Mouse (Mus musculus) embryonic facial prominence, embryonic 12.5 days (tissue): ENCODE measurements around the gene Klf5. TPM values are rescaled to one million over a fixed set of nuclear protein-coding genes. Genes with fewer than 3 reads are reported as not detected.
A peak's percentile ranks its signal among the peaks of the same experiment; 100 is the strongest.

Experiments
- ATAC-seq: fragments of 200-750 bp; cut with Nextera tagmentation; 2 replicates; pipeline ENCODE4 v1.8.0; 2017; ENCODE audit not compliant: insufficient number of reproducible peaks, insufficient read depth, low FRiP score, low TSS enrichment
- H3K27ac ChIP-seq: fragments of 300-500 bp; sonication (generic); 2 replicates; pipeline ENCODE4 v1.5.1; 2016; ENCODE audit warnings: mild to moderate bottlenecking
- H3K27me3 ChIP-seq: fragments of 300-500 bp; sonication (generic); 2 replicates; pipeline ENCODE4 v1.6.1; 2016; ENCODE audit warnings: mild to moderate bottlenecking, moderate library complexity
- H3K36me3 ChIP-seq: fragments of 300-500 bp; sonication (generic); 2 replicates; pipeline ENCODE4 v1.6.1; 2016; ENCODE audit warnings: mild to moderate bottlenecking
- H3K4me1 ChIP-seq: fragments of 300-500 bp; sonication (generic); 2 replicates; pipeline ENCODE4 v1.6.1; 2016
- H3K4me2 ChIP-seq: fragments of 300-500 bp; sonication (generic); replicated peaks from 2 replicates; pipeline ENCODE4 v1.6.1; 2016; ENCODE audit warnings: mild to moderate bottlenecking, moderate library complexity
- H3K4me3 ChIP-seq: fragments of 300-500 bp; sonication (generic); 2 replicates; pipeline ENCODE4 v1.5.1; 2016; ENCODE audit warnings: mild to moderate bottlenecking
- H3K9ac ChIP-seq: fragments of 300-500 bp; sonication (generic); 2 replicates; pipeline ENCODE4 v1.6.1; 2016; ENCODE audit warnings: mild to moderate bottlenecking, moderate library complexity
- H3K9me3 ChIP-seq: fragments of 300-500 bp; sonication (generic); 2 replicates; pipeline ENCODE4 v1.6.1; 2016; ENCODE audit warnings: mild to moderate bottlenecking, moderate library complexity
- WGBS: fragments of 180-500 bp; shearing (Covaris S2); methylation state at CpG from one replicate; pipeline ENCODE4 v1.1.7; 2016; 5-methylcytosine and 5-hydroxymethylcytosine counted together
- polyA plus RNA-seq: library from polyadenylated mRNA; unstranded; fragments of >200 nt; fragmentation: Nextera tagmentation; extraction: Ambion mirVana; gene quantifications from 2 replicates; pipeline ENCODE4 v1.2.1, GENCODE M21; 2016

Klf5 gene
- polyA plus RNA-seq, 1 experiment from 2014 or later, result 8.6 TPM

GRCm38 (mm10) chr14:99313062-99313461 is 14.6 kb downstream of the Klf5 start:
- Histone ChIP-seq H3K27me3 (no peaks in the 10 kb centered on the region), H3K36me3 (no peaks in the 10 kb centered on the region), H3K27ac (no peak overlapping the region), H3K9ac (no peak overlapping the region), H3K4me2 (no peak overlapping the region), H3K4me1 (no peaks in the 10 kb centered on the region), H3K9me3 (no peaks in the 10 kb centered on the region), H3K4me3 (no peak overlapping the region)
- WGBS, result 84% methylated on average over 24 of the region's 24 CpGs
- ATAC-seq, result no peak

GRCm38 (mm10) chr14:99316275-99316674 is 17.8 kb downstream of the Klf5 start:
- Histone ChIP-seq H3K27ac (no peak overlapping the region), H3K4me2 (no peak overlapping the region), H3K9ac (no peak overlapping the region), H3K9me3 (no peaks in the 10 kb centered on the region), H3K4me1 (no peaks in the 10 kb centered on the region), H3K27me3 (no peaks in the 10 kb centered on the region), H3K4me3 (no peak overlapping the region), H3K36me3 (no peaks in the 10 kb centered on the region)
- ATAC-seq, result no peak
- WGBS, result 92% methylated on average over 4 of the region's 4 CpGs

GRCm38 (mm10) chr14:99320736-99321135 is 22.2 kb downstream of the Klf5 start:
- no peak overlapping the region for H3K4me3 ChIP-seq
- 77% methylated on average over 5 of the region's 5 CpGs for WGBS

GRCm38 (mm10) chr14:99323376-99323775 is 24.9 kb downstream of the Klf5 start:
- no peak overlapping the region for H3K27ac ChIP-seq
- ATAC-seq, result no peak
- WGBS, result 89% methylated on average over 10 of the region's 10 CpGs
- no peaks in the 10 kb centered on the region for H3K9me3 ChIP-seq
- H3K36me3 ChIP-seq, result no peaks in the 10 kb centered on the region
- H3K4me1 ChIP-seq, result no peaks in the 10 kb centered on the region
- H3K27me3 ChIP-seq, result no peaks in the 10 kb centered on the region
- no peak overlapping the region for H3K4me2 ChIP-seq
- H3K4me3 ChIP-seq, result no peak overlapping the region
- H3K9ac ChIP-seq, result no peak overlapping the region

More at GRCm38 (mm10) chr14:99320736-99321135, 22.2 kb downstream of the Klf5 start:
- no peak overlapping the region for H3K27ac ChIP-seq
- H3K4me1 ChIP-seq, result no peaks in the 10 kb centered on the region
- no peak for ATAC-seq
- H3K9me3 ChIP-seq, result no peaks in the 10 kb centered on the region
- H3K4me2 ChIP-seq, result no peak overlapping the region
- H3K36me3 ChIP-seq, result no peaks in the 10 kb centered on the region
- H3K9ac ChIP-seq, result no peak overlapping the region
- no peaks in the 10 kb centered on the region for H3K27me3 ChIP-seq

GRCm38 (mm10) chr14:99324523-99324922 is 26.0 kb downstream of the Klf5 start:
- H3K4me3 ChIP-seq, result no peak overlapping the region
- WGBS, result 75% methylated on average over 4 of the region's 4 CpGs
- H3K36me3 ChIP-seq, result no peaks in the 10 kb centered on the region

GRCm38 (mm10) chr14:99325597-99326472 is 27.3 kb downstream of the Klf5 start:
- Histone ChIP-seq H3K4me1 (no peaks in the 10 kb centered on the region), H3K9me3 (no peaks in the 10 kb centered on the region), H3K27ac (no peak overlapping the region), H3K4me3 (no peak overlapping the region), H3K9ac (no peak overlapping the region), H3K36me3 (no peaks in the 10 kb centered on the region), H3K27me3 (no peaks in the 10 kb centered on the region), H3K4me2 (no peak overlapping the region)
- no peak for ATAC-seq
- WGBS, result 84% methylated on average over 12 of the region's 12 CpGs

More at GRCm38 (mm10) chr14:99324523-99324922, 26.0 kb downstream of the Klf5 start:
- no peaks in the 10 kb centered on the region for H3K27me3 ChIP-seq
- H3K9me3 ChIP-seq, result no peaks in the 10 kb centered on the region
- H3K27ac ChIP-seq, result no peak overlapping the region
- ATAC-seq, result no peak
- no peak overlapping the region for H3K9ac ChIP-seq
- no peak overlapping the region for H3K4me2 ChIP-seq
- H3K4me1 ChIP-seq, result no peaks in the 10 kb centered on the region

GRCm38 (mm10) chr14:99336598-99336997 is 38.1 kb downstream of the Klf5 start:
- H3K9ac ChIP-seq, result no peak overlapping the region
- H3K27ac ChIP-seq, result no peak overlapping the region
- ATAC-seq, result no peak
- H3K27me3 ChIP-seq, result no peaks in the 10 kb centered on the region
- 82% methylated on average over 3 of the region's 3 CpGs for WGBS
- no peak overlapping the region for H3K4me3 ChIP-seq
- H3K9me3 ChIP-seq, result no peaks in the 10 kb centered on the region
- no peak overlapping the region for H3K4me2 ChIP-seq
- H3K36me3 ChIP-seq, result no peaks in the 10 kb centered on the region
- no peaks in the 10 kb centered on the region for H3K4me1 ChIP-seq

- H3K9me3 ChIP-seq, result no peaks in the 10 kb centered on the region
- no peaks in the 10 kb centered on the region for H3K4me1 ChIP-seq
- no peak overlapping the region for H3K9ac ChIP-seq
- ATAC-seq, result no peak
- H3K4me3 ChIP-seq, result no peak overlapping the region
- no peak overlapping the region for H3K4me2 ChIP-seq
- no peaks in the 10 kb centered on the region for H3K36me3 ChIP-seq
- no peaks in the 10 kb centered on the region for H3K27me3 ChIP-seq
- no peak overlapping the region for H3K27ac ChIP-seq
- 67% methylated on average over 8 of the region's 8 CpGs for WGBS
Measured at GRCm38 (mm10) chr14:99339021-99339420, 40.5 kb downstream of the Klf5 start.

GRCm38 (mm10) chr14:99339681-99340522 is 41.4 kb downstream of the Klf5 start:
- no peak overlapping the region for H3K27ac ChIP-seq
- no peak overlapping the region for H3K4me3 ChIP-seq
- no peaks in the 10 kb centered on the region for H3K4me1 ChIP-seq
- ATAC-seq, result no peak
- H3K9me3 ChIP-seq, result no peaks in the 10 kb centered on the region
- WGBS, result 15% methylated on average over 9 of the region's 9 CpGs
- H3K9ac ChIP-seq, result no peak overlapping the region
- H3K36me3 ChIP-seq, result no peaks in the 10 kb centered on the region
- H3K4me2 ChIP-seq, result no peak overlapping the region
- no peaks in the 10 kb centered on the region for H3K27me3 ChIP-seq

- Histone ChIP-seq H3K27ac (no peak overlapping the region), H3K9me3 (no peaks in the 10 kb centered on the region), H3K36me3 (no peaks in the 10 kb centered on the region), H3K4me2 (no peak overlapping the region), H3K4me3 (no peak overlapping the region), H3K27me3 (no peaks in the 10 kb centered on the region), H3K4me1 (no peaks in the 10 kb centered on the region), H3K9ac (no peak overlapping the region)
- WGBS, result 74% methylated on average over 1 of the region's 1 CpGs
- no peak for ATAC-seq
Measured at GRCm38 (mm10) chr14:99340703-99341102, 42.2 kb downstream of the Klf5 start.

GRCm38 (mm10) chr14:99348175-99348764 is 49.8 kb downstream of the Klf5 start:
- H3K4me3 ChIP-seq, result no peak overlapping the region
- no peaks in the 10 kb centered on the region for H3K9me3 ChIP-seq
- H3K27me3 ChIP-seq, result no peaks in the 10 kb centered on the region
- H3K4me1 ChIP-seq, result peaks cover 5% of the 10 kb centered on the region; the same call in 1 of the 2 replicates
- no peak for ATAC-seq
- H3K4me2 ChIP-seq, result no peak overlapping the region
- H3K27ac ChIP-seq, result 0 out of 2 replicates have a peak overlapping the region, but pooled peaks have one; percentile 17
- H3K36me3 ChIP-seq, result no peaks in the 10 kb centered on the region
- H3K9ac ChIP-seq, result no peak overlapping the region
- WGBS, result 59% methylated on average over 13 of the region's 13 CpGs
